Mouse (Mus musculus) left cerebral cortex, postnatal 10 days (tissue): ENCODE measurements at regions not wholly inside any gene's neighbourhood (a gene's known extent, or its start where the extent isn't known, plus 50 kb on each side); places are given as distances from the start of the nearest gene placed in this dataset.

ENCODE experiments used
- DNase-seq, 2 experiments: peaks; one replicate each; pipeline ENCODE4 v3.0.0; 2021 to 2022; ENCODE audit warnings: low spot score in 2 of 2, mixed read lengths in 1 of 2; ENCODE audit errors: extremely low spot score in 1 of 2
- intact Hi-C: fragments of 180-260 bp; cut with DNase I; formaldehyde crosslinking; loops from one replicate; pipeline ENCODE4 v1.15.1; 2025

DNA sequence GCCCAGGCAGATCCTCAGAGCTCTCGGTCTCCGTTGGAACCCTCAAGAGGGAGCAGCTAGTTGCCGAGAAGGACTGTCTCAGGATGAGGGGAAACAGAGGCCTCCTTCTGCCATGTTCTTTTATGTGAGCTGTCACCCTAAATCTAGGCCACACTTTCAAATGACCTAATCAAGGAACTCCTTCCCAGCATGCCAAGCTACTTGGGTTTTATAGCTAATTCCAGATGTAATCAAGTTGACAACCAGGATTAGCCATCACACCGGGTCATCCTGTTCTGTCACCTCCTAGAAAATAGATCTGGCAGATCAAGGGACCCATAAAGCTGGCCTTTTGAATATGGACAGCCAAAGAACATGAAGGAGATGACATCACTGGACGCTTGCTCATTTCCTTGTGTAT lies 267.7 kb upstream of the Pabpc6 start:
- intact Hi-C loops: no loop called here
- no peak for DNase-seq

DNA sequence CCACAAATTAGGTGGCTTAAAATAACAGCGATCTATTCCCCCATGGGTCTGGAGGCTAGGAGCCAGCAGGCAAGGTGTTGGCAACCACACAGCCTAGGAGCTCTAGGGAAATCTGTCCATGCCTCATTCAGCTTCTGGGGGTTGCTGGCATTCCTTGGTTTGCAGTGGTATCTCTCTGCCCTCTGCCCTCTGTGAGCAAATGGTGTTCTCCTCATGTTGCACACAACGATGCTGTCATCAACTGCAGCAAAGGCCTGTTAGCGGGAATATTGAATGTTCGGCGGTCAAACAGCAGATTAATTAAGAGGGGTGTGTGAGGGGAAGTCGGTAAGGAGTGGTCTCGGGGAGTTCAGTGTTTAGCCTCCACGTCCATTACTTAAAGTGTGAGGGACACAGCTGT lies 262.7 kb upstream of the Pabpc6 start:
- intact Hi-C loops: no loop called here
- no peak for DNase-seq

DNA sequence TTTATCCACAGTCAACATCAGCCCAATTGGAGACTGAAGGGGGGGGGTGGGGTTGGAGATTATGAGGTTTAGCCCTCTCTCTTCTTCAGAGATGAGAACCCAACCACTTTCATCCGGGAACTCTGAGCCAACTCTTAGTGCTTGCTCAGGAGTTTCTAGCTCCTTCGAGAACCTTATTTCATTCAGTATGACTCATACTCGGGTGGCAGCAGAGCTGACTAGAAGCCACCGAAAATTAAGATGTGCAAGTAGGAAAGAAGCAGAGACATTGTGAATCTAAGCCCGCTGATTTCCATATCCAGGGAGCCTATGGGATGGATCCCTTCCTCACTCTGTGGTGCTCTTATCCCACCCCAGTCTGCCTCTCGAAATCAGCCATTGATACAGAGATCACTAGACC lies 262.0 kb upstream of the Pabpc6 start:
- no peak for DNase-seq
- intact Hi-C loops: no loop called here

DNA sequence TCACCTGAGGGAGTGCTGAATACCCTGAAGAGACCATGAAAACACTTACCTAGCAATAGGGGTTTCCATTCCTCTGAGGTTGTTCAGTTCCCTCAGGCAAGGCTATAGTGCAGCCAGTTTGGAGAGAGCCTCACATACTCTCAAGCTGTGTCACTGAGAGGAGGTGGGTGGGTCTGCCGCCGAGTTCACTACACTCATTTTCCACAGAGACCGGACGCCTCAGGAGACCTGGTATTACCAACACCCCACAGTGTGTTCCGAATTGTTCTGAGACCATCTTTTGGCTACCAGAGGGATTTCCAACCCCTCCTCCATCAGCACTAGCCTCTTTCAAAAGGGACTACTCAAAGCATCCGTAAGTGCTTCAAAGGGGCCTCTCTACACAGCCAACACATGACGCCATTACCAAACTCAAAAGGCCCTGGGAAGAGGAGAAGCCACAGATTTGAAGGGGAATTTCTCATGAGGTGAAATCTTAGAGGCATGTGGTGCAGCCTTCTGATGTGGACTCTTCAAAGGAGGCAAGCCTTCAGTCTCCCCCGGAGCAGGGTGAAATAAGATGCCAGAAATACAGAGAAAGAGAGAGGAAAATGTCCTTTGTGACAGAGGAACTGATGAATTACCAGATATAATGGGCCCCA lies 260.1 kb upstream of the Pabpc6 start:
- no peak for DNase-seq
- intact Hi-C loops: no loop called here

DNA sequence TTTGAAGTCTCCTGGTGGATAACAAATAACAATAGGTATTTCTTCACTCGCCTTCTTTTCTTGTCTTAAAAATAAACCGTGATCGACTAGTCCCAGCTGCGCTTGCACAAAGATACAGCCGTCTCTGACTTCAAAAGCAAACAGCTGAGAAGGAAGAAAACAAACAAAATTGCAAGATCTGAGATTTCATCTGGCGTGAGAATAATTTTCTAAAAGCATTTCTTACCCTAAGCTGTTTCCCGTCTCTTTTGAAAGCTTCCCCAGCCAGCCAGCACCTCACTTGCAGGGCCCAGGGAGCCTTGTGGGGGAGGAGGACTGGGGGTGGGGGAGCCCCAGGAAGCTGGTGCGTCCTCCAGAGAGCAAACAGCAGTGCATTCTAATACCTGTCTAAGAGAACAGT lies 258.2 kb upstream of the Pabpc6 start:
- DNase-seq: peak in 1 of 2 experiments; percentile 67
- intact Hi-C loops: no loop called here

DNA sequence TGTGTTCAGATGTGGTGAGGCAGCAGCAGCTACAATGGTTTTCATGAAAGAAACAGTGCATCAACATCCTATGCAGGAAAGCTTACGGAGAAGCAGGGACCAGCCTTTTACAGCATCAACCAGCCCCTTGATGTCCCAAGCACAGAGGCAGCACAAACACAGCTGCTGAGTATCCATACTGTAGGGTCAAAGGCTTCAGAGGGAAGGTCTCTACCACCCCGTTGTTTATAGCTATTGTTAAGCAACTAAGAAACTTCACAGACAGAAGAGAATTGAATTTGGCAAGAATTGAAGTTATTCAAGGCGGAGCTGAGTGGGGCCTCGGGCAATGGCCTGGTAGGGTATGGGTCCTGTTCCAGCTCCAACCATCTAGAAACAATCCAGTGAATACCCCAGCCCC lies 256.8 kb upstream of the Pabpc6 start:
- intact Hi-C loops: no loop called here
- no peak for DNase-seq

DNA sequence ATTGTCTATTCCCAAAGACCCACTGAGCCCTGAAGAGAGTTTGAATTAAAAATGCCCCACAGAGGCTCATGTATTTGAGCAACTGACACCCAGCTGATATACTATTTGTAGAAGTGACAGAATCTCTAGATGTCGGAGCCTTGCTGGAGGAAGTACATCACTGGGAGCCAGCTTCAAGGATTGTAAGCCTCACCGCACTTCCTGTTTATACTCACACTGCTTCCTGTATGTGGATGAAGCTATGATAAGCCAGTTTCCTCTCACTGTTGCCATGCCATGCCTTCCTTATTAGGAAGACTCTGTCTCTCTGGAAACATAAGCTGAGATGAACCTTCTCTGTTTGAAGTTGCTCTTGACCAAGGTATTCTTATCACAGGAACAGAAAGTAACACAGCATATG lies 251.8 kb upstream of the Pabpc6 start:
- DNase-seq: no peak
- intact Hi-C loops: no loop called here

DNA sequence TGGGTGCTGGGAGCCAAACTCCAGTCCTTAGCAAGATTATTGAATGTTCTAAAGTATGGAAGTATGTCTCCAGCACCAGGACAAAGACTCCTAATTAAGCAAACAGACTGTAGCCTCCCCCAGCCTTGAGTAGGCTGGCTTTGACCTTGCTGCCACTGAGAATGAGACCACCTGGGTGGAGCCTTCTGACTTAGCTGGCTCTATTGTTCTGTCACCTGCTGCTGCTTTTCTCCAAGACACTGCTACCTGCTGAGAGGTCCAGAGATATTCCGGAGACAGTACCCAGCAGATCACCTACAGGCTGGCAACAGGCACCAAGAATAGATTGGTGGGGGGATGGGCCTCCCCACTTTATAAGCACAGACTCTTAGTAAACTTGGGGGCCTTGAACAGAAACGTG lies 247.5 kb upstream of the Pabpc6 start:
- intact Hi-C loops: no loop called here
- DNase-seq: no peak

DNA sequence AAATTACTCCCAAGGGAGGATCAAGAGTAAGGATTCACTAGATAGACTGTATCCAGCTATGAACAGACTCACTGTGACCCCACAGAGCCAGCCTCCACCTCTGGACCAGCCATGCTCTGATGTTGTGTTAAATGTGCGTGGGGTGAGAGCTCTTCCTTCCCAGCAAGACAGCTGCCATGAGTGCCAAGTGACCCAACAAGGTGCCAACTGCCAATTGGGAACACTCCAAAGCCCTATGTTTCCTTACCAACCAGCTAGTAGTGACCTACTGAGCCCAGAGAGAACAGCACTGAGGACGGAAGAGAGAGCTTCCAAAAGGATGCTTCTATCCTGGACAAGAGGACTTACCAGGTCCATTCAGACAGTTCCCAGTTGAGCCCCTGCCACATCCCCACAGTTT lies 241.3 kb upstream of the Pabpc6 start:
- DNase-seq: no peak
- intact Hi-C loops: no loop called here

DNA sequence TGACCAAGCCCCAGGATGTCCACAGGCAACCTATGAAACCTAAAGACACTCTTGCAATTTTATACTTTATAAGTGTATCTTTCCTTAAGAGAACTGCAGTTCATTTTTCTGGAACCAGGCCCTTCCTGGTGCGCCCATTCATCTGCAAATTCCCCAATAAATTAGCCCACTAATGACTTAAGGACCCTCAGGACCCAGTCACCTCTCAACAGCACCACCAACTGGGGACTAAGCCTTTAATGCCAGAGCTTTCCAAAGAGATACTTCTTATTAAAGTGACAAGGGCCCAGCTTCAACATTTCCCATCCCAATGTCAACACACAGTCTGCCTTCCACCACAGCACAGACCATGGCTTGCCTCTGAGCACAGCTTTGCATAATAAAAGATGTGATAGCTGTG lies 237.6 kb upstream of the Pabpc6 start:
- intact Hi-C loops: loop anchor here (10.0 kb wide), 1 partner anchor 132 kb away; no protein-coding TSS in a partner anchor
- no peak for DNase-seq

DNA sequence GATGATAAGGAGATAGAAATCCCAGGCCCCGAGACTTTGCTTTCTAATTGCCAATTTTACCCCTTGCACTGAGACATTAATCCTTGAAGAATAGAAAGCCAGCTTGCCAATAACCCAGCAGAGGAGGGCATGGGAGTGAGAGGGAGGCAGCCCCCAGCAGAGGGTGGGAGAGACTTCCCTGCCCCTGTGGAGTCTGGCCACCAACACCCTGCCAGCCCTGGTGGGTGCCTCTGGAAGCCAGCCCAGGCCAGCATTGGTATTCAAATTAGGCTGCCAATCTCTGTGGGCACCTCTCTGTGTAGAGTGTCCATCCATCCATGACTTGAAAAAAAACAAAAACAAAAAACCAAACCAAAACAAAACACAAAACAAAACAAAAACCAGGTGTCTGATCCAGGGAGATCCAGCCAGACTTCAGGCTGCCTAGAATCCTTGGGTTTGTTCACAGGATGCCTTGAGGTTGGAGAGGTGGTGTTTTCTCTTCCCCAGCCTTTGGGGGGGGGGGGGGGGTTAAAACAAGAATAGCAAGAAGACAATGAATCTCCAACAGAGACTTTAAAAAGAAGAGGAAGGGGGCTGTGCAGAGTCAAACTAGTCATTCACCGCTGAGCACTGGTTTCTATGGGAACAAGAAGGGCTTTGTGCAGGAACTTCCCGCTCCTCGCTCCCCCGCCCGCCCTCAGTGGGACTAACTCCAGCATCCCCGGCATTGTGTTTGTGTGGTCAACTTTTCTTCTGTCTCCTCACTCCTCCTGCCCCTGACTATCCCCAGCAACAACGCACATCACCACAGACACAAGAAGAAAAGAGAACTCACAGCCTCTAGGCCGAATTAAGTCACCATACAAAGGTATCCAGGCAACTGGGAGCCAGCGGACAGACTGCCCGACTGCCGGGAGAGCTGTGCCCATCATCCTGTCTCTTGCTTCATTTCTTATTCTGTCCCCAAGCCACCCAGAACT lies 236.3 kb upstream of the Pabpc6 start:
- intact Hi-C loops: loop anchor here (10.0 kb wide), 1 partner anchor 131 kb away; no protein-coding TSS in a partner anchor
- DNase-seq: peak; percentile 74 to 89

DNA sequence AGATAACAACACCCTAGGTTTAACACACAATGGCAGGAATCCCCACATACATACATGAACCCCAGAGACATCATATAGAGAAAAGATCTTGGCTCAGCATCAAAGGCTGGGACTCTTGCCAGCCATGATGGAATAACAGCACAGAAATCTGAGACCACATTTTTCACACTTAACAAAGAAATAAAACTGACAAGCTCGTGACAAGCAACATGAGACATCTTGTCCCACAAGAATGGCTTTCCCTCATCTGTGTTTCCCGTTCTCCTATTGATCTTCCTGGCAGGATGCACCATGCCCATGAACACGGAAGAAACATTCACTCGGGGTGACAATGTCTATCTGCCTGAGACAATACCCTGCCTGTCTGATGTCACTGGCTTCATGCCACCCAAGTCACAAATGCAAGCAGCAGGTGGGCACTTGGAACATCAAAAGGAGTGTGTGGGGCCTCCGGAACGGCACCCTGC lies 235.0 kb upstream of the Pabpc6 start:
- intact Hi-C loops: loop anchor here (10.0 kb wide), 1 partner anchor 130 kb away; no protein-coding TSS in a partner anchor
- DNase-seq: peak; percentile 42 to 75

DNA sequence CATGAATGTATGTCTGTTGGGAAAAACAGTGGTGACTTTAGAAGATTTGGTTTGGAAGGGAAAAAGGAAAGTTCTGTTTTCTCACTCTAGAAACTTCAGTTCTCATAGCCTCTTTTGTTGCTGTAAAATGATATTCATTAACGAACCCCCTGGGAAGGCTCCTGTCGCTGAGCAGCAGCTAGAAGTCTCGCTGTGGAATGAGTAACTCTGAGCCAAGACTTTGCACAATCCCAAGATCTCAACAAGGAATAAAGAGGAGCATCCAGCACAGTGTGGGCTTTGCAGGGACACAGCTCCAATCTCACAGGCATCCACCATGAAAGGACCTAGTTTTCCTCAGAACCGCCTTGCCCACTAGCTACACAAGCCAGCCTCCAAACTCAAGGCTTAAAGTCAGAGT lies 233.8 kb upstream of the Pabpc6 start:
- DNase-seq: peak in 1 of 2 experiments; percentile 16
- intact Hi-C loops: loop anchor here (10.0 kb wide), 1 partner anchor 129 kb away; no protein-coding TSS in a partner anchor

DNA sequence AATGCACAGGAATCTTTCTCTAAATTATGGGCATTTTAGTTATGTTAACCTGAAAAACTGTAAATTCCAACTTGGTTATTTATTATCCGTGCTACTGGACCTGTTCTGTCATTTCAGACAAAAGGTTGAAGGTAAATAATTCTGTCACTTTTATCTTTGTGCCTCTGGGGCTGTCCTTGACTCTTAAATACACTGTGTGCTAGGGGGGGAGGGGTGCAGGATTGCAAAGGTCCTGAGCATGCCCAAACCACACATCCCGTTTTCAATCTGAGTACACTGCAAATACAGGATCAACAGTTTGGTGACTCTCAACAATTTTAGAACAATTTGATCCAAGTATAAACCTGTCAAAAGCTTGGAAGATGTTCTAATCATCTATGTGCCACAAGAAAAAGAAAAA lies 227.4 kb upstream of the Pabpc6 start:
- DNase-seq: no peak
- intact Hi-C loops: no loop called here

DNA sequence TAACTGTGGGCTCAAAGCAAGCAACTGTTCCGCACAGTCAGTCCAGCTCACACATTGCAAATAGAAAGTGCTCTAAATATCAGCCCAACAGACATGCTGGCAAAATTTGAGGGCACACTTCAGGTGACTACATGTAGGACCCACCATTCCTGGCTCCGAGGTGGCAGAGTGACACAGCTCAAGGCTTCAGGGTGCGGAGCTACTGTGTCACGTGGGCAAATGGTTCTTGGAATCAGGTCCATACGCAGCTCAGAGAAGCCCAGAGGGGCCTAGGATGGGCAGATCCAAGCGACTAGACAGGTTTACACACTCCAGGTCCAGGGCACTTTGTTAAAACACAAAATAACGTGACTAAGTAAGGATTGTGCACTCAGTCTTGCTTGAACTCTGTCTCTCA lies 226.2 kb upstream of the Pabpc6 start:
- intact Hi-C loops: no loop called here
- no peak for DNase-seq

DNA sequence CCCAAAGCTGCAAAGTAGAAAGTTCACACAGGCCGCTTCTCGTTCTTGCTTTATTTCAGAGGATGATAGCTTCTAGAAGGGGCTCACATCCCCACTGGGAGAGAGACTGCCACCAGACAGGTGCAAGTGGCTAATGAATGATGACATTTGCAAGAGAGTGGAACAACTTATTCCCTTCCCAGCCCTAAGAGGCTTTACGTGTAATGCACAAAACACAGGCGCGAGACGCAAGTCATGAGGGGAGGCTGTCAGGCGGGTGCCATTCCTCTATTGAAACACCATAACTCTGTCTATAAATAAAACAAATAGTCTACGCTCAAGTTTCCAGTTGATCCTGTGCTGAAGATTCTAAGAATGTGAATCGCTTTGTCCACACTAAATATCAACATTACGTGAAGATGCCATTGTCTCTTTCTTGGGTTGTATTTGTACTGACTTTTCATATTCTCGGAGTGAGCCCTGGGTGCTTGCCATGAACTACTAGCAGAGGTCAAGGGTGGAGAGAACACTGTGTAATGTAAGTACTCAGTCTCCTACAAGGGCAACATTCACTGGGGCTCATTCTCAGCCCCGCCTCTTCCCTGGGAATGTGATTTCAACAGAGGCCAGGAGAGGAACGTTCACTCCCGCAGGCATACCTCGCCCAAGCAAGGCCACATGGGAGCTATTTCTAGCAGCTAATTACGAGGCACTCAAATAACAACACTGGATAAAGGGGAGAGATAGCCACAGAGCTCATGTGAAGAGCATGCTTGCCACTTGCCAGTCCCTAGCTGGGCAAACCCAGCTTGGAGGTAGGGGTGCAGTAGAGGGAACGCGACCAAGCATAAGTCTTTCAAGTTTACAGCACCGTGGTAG lies 225.5 kb upstream of the Pabpc6 start:
- peak in 1 of 2 experiments; percentile 47 for DNase-seq
- intact Hi-C loops: no loop called here

DNA sequence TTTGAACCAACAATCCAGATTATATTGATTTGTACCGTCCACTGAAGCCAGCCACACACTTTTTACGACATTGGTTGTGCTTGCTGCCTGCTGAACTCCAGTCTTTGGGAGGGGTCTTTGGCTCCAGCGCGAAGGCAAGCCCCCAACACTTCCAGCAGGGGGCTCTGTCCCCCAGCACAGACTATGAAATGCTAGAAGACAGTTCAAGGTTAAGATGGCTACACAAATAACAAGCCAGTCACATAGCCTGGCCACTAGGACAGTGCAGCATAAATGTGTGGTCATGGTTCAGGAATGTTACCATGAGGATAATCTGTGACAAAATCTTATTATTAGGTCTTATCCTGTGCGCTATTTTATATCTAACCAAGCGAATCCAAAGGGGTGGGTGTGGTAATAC lies 224.4 kb upstream of the Pabpc6 start:
- intact Hi-C loops: no loop called here
- DNase-seq: peak in 1 of 2 experiments; percentile 49

DNA sequence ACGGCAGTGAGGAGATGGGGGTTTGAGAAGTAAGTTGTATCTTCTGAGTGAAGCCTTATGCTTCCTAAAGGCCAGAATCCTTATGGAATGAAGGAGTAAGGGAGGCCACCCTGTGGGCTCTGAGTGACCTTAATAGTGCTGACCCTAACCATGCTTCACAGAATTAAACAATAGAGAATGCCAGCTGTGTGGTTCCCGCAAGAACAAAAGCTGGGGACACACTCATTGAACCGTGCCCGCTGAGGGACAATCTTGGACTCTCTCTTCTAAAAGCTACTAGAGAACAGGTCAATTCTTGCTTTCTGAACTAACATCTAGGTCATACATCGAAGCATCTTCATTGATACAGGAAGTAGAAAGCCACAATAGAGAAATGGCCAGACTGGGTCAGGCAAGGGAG lies 223.3 kb upstream of the Pabpc6 start:
- no peak for DNase-seq
- intact Hi-C loops: no loop called here

DNA sequence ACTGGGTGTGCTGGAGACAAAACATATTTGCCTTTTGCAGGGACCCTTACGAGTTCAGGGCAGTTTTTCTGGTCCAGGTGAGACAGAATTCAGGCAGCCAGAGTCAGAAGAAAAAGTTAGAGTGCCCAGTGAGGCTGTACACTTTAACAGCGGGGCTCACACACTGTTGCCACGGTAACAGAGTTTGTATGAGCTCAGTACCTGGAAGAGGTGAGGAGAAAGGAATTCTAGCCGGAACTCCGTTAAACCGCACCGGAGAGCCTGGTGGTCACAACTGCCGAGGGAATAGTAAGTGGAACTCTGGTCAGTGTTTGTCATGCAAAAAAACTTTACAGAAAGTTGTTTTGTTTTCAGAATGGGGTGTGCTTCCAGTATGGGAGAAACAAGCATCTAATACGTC lies 222.6 kb upstream of the Pabpc6 start:
- intact Hi-C loops: no loop called here

More for the DNA sequence above, 222.6 kb upstream of the Pabpc6 start:
- no peak for DNase-seq
